Mouse (Mus musculus): ENCODE results near the gene Kazn.

Kazn gene

GRCm38 (mm10) chr4:142077572-142078271 lies 161.5 kb downstream of the Kazn start:
- DNase-seq (ENCODE audit: low spot score): no peak

GRCm38 (mm10) chr4:142076883-142077282 lies 162.3 kb downstream of the Kazn start:
- DNase-seq (ENCODE audit: low spot score): no peak

GRCm38 (mm10) chr4:142075931-142076330 lies 163.3 kb downstream of the Kazn start:
- DNase-seq (ENCODE audit: low spot score): no peak

- no peak for DNase-seq (ENCODE audit: low spot score)
These were observed 165.0 kb downstream of the Kazn start for GRCm38 (mm10) chr4:142074060-142074732.

- no peak for DNase-seq (ENCODE audit: low spot score)
These were observed 167.8 kb downstream of the Kazn start for GRCm38 (mm10) chr4:142071243-142071991.

- no peak for DNase-seq (ENCODE audit: low spot score)
These were observed 168.4 kb downstream of the Kazn start for GRCm38 (mm10) chr4:142070840-142071239.

GRCm38 (mm10) chr4:142068899-142069812 lies 170.0 kb downstream of the Kazn start:
- DNase-seq (ENCODE audit: low spot score): no peak

- no peak for DNase-seq (ENCODE audit: low spot score)
These were observed 172.6 kb downstream of the Kazn start for GRCm38 (mm10) chr4:142066576-142066975.

GRCm38 (mm10) chr4:142065835-142066234 lies 173.4 kb downstream of the Kazn start:
- no peak for DNase-seq (ENCODE audit: low spot score)

GRCm38 (mm10) chr4:142065270-142065669 lies 173.9 kb downstream of the Kazn start:
- no peak for DNase-seq (ENCODE audit: low spot score)

- no peak for DNase-seq (ENCODE audit: low spot score)
These were observed 174.5 kb downstream of the Kazn start for GRCm38 (mm10) chr4:142064582-142065228.

- no peak for DNase-seq (ENCODE audit: low spot score)
These were observed 176.1 kb downstream of the Kazn start for GRCm38 (mm10) chr4:142063057-142063534.

- no peak for DNase-seq (ENCODE audit: low spot score)
These were observed 177.5 kb downstream of the Kazn start for GRCm38 (mm10) chr4:142061485-142062240.

- no peak for DNase-seq (ENCODE audit: low spot score)
These were observed 178.5 kb downstream of the Kazn start for GRCm38 (mm10) chr4:142060455-142061378.

GRCm38 (mm10) chr4:142059841-142060193 lies 179.4 kb downstream of the Kazn start:
- no peak for DNase-seq (ENCODE audit: low spot score)

- no peak for DNase-seq (ENCODE audit: low spot score)
These were observed 179.9 kb downstream of the Kazn start for GRCm38 (mm10) chr4:142059113-142059840.

- DNase-seq (ENCODE audit: low spot score): no peak
These were observed 181.5 kb downstream of the Kazn start for GRCm38 (mm10) chr4:142057529-142058216.

- no peak for DNase-seq (ENCODE audit: low spot score)
These were observed 183.6 kb downstream of the Kazn start for GRCm38 (mm10) chr4:142055600-142055999.
